Mouse (Mus musculus): ENCODE results near the gene AI597479. TPM values are rescaled to one million over a fixed set of nuclear protein-coding genes. Genes with fewer than 3 reads are reported as not detected.

AI597479 gene
- polyA plus RNA-seq, 1 experiment from 2014 or later, result 16.3 TPM

- Histone ChIP-seq H3K4me3 (ENCODE audit: low read depth, low read length) (peak overlapping the region; percentile 80), H3K36me3 (ENCODE audit: insufficient read depth, low read length) (no peaks in the 10 kb centered on the region), H3K4me2 (replicated peaks; ENCODE audit: low read depth, low read length) (peak overlapping the region; percentile 90), H3K27me3 (replicated peaks; ENCODE audit: insufficient read depth, low read length) (no peaks in the 10 kb centered on the region), H3K9ac (replicated peaks; ENCODE audit: low read depth) (peak overlapping the region; percentile 82), H3K9me3 (ENCODE audit: low read length) (no peaks in the 10 kb centered on the region), H3K4me1 (ENCODE audit: insufficient read depth, low read depth, low read length) (peaks cover 8% of the 10 kb centered on the region; the same call in 1 of the 2 replicates), H3K27ac (ENCODE audit: low read length) (peak overlapping the region; percentile 89; the same call in 1 of the 2 replicates)
- WGBS, result 28% methylated on average over 13 of the region's 13 CpGs
- TF ChIP-seq CTCF (IDR thresholded peaks at IDR 0.05) (no peak), EP300 (IDR thresholded peaks at IDR 0.05) (no peak)
- DNase-seq (ENCODE audit: low spot score) (peak; percentile 16), ATAC-seq (no peak; the same call in 1 of the 2 replicates)
Measured at GRCm38 (mm10) chr1:43091306-43092055, 7.0 kb upstream of the AI597479 start.

GRCm38 (mm10) chr1:43092056-43093015 is 6.2 kb upstream of the AI597479 start:
- ATAC-seq (peak; percentile 94), DNase-seq (ENCODE audit: low spot score) (peak; percentile 77)
- no peaks in the 10 kb centered on the region for H3K27me3 ChIP-seq (replicated peaks; ENCODE audit: insufficient read depth, low read length)
- no peaks in the 10 kb centered on the region for H3K9me3 ChIP-seq (ENCODE audit: low read length)
- peak overlapping the region; percentile 82 for H3K9ac ChIP-seq (replicated peaks; ENCODE audit: low read depth)
- peak overlapping the region; percentile 89 for H3K27ac ChIP-seq (ENCODE audit: low read length)
- no peaks in the 10 kb centered on the region for H3K36me3 ChIP-seq (ENCODE audit: insufficient read depth, low read length)
- peak overlapping the region; percentile 90 for H3K4me2 ChIP-seq (replicated peaks; ENCODE audit: low read depth, low read length)
- TF ChIP-seq CTCF (IDR thresholded peaks at IDR 0.05) (no peak), EP300 (IDR thresholded peaks at IDR 0.05) (no peak)
- WGBS, result 1% methylated on average over 63 of the region's 102 CpGs
- H3K4me3 ChIP-seq (ENCODE audit: low read depth, low read length), result peak overlapping the region; percentile 80
- H3K4me1 ChIP-seq (ENCODE audit: insufficient read depth, low read depth, low read length), result peaks cover 8% of the 10 kb centered on the region; the same call in 1 of the 2 replicates

- Histone ChIP-seq H3K9me3 (ENCODE audit: low read length) (no peaks in the 10 kb centered on the region), H3K36me3 (ENCODE audit: insufficient read depth, low read length) (no peaks in the 10 kb centered on the region), H3K27ac (ENCODE audit: low read length) (no peak overlapping the region), H3K4me3 (ENCODE audit: low read depth, low read length) (no peak overlapping the region), H3K4me2 (replicated peaks; ENCODE audit: low read depth, low read length) (no peak overlapping the region), H3K4me1 (ENCODE audit: insufficient read depth, low read depth, low read length) (peaks cover 8% of the 10 kb centered on the region; the same call in 1 of the 2 replicates), H3K27me3 (replicated peaks; ENCODE audit: insufficient read depth, low read length) (no peaks in the 10 kb centered on the region), H3K9ac (replicated peaks; ENCODE audit: low read depth) (no peak overlapping the region)
- TF ChIP-seq CTCF (IDR thresholded peaks at IDR 0.05), result no peak
- TF ChIP-seq EP300 (IDR thresholded peaks at IDR 0.05), result no peak
- ATAC-seq (no peak), DNase-seq (ENCODE audit: low spot score) (no peak)
- WGBS, result 97% methylated on average over 2 of the region's 2 CpGs
Measured at GRCm38 (mm10) chr1:43094206-43094605, 4.3 kb upstream of the AI597479 start.

GRCm38 (mm10) chr1:43108729-43109128 is 10.2 kb downstream of the AI597479 start:
- Histone ChIP-seq H3K27ac (ENCODE audit: low read length) (no peak overlapping the region), H3K4me2 (replicated peaks; ENCODE audit: low read depth, low read length) (no peak overlapping the region), H3K9me3 (ENCODE audit: low read length) (no peaks in the 10 kb centered on the region), H3K27me3 (replicated peaks; ENCODE audit: insufficient read depth, low read length) (no peaks in the 10 kb centered on the region), H3K4me3 (ENCODE audit: low read depth, low read length) (no peak overlapping the region), H3K9ac (replicated peaks; ENCODE audit: low read depth) (no peak overlapping the region), H3K4me1 (ENCODE audit: insufficient read depth, low read depth, low read length) (no peaks in the 10 kb centered on the region), H3K36me3 (ENCODE audit: insufficient read depth, low read length) (peaks cover 20% of the 10 kb centered on the region; the same call in 1 of the 2 replicates)
- 59% methylated on average over 2 of the region's 2 CpGs for WGBS
- DNase-seq (ENCODE audit: low spot score) (peak; percentile 65), ATAC-seq (peak; percentile 83)
- TF ChIP-seq EP300 (IDR thresholded peaks at IDR 0.05), result no peak
- TF ChIP-seq CTCF (IDR thresholded peaks at IDR 0.05), result no peak

- no peaks in the 10 kb centered on the region for H3K9me3 ChIP-seq (ENCODE audit: low read length)
- H3K4me2 ChIP-seq (replicated peaks; ENCODE audit: low read depth, low read length), result no peak overlapping the region
- H3K9ac ChIP-seq (replicated peaks; ENCODE audit: low read depth), result no peak overlapping the region
- TF ChIP-seq CTCF (IDR thresholded peaks at IDR 0.05) (peak; percentile 89), EP300 (IDR thresholded peaks at IDR 0.05) (no peak)
- no peak overlapping the region for H3K27ac ChIP-seq (ENCODE audit: low read length)
- H3K27me3 ChIP-seq (replicated peaks; ENCODE audit: insufficient read depth, low read length), result no peaks in the 10 kb centered on the region
- H3K4me1 ChIP-seq (ENCODE audit: insufficient read depth, low read depth, low read length), result no peaks in the 10 kb centered on the region
- DNase-seq (ENCODE audit: low spot score) (peak; percentile 88), ATAC-seq (peak; percentile 62)
- H3K36me3 ChIP-seq (ENCODE audit: insufficient read depth, low read length), result peaks cover 25% of the 10 kb centered on the region; the same call in 1 of the 2 replicates
- no peak overlapping the region for H3K4me3 ChIP-seq (ENCODE audit: low read depth, low read length)
- 46% methylated on average over 4 of the region's 4 CpGs for WGBS
Measured at GRCm38 (mm10) chr1:43110556-43110955, 12.0 kb downstream of the AI597479 start.

GRCm38 (mm10) chr1:43112882-43113281 is 14.4 kb downstream of the AI597479 start:
- ATAC-seq (peak; percentile 31; the same call in 1 of the 2 replicates), DNase-seq (ENCODE audit: low spot score) (peak; percentile 78)
- Histone ChIP-seq H3K27me3 (replicated peaks; ENCODE audit: insufficient read depth, low read length) (no peaks in the 10 kb centered on the region), H3K4me3 (ENCODE audit: low read depth, low read length) (no peak overlapping the region), H3K27ac (ENCODE audit: low read length) (no peak overlapping the region), H3K4me1 (ENCODE audit: insufficient read depth, low read depth, low read length) (no peaks in the 10 kb centered on the region), H3K9ac (replicated peaks; ENCODE audit: low read depth) (no peak overlapping the region), H3K9me3 (ENCODE audit: low read length) (no peaks in the 10 kb centered on the region), H3K36me3 (ENCODE audit: insufficient read depth, low read length) (peaks cover 28% of the 10 kb centered on the region; the same call in 1 of the 2 replicates), H3K4me2 (replicated peaks; ENCODE audit: low read depth, low read length) (no peak overlapping the region)
- WGBS, result 70% methylated on average over 2 of the region's 2 CpGs
- TF ChIP-seq CTCF (IDR thresholded peaks at IDR 0.05) (peak; percentile 79), EP300 (IDR thresholded peaks at IDR 0.05) (no peak)
